Mouse (Mus musculus): ENCODE data around the gene Spata17. TPM values are rescaled to one million over a fixed set of nuclear protein-coding genes. Genes with fewer than 3 reads are reported as not detected.

Spata17 gene
- polyA plus RNA-seq, 1 experiment from 2014 or later: 0.60 TPM

GRCm38 (mm10) chr1:187101202-187101601, 114.1 kb downstream of the Spata17 start:
- no peaks in the 10 kb centered on the region for H3K27me3 ChIP-seq (ENCODE audit: control insufficient read depth, insufficient read depth, low read length)
- no peak overlapping the region for H3K4me3 ChIP-seq (ENCODE audit: low read depth, low read length)
- no peaks in the 10 kb centered on the region for H3K9me3 ChIP-seq (replicated peaks; ENCODE audit: control insufficient read depth, low read length)
- no peaks in the 10 kb centered on the region for H3K4me1 ChIP-seq (ENCODE audit: control insufficient read depth, insufficient read depth, low read length)
- 78% methylated on average over 3 of the region's 3 CpGs for WGBS
- no peak for ATAC-seq (replicated peaks; ENCODE audit: insufficient number of reproducible peaks, low FRiP score, low TSS enrichment, low read depth)
- H3K36me3 ChIP-seq (replicated peaks; ENCODE audit: control insufficient read depth, insufficient read depth, low read depth, low read length): no peaks in the 10 kb centered on the region
- no peak overlapping the region for H3K27ac ChIP-seq (replicated peaks; ENCODE audit: low read depth, low read length)
- no peak for DNase-seq (ENCODE audit: low spot score)
- H3K4me2 ChIP-seq (ENCODE audit: low read depth, low read length): no peak overlapping the region
- H3K9ac ChIP-seq (replicated peaks; ENCODE audit: low read length): no peak overlapping the region

- Histone ChIP-seq H3K27me3 (ENCODE audit: control insufficient read depth, insufficient read depth, low read length) (no peaks in the 10 kb centered on the region), H3K9me3 (replicated peaks; ENCODE audit: control insufficient read depth, low read length) (no peaks in the 10 kb centered on the region), H3K27ac (replicated peaks; ENCODE audit: low read depth, low read length) (no peak overlapping the region), H3K36me3 (replicated peaks; ENCODE audit: control insufficient read depth, insufficient read depth, low read depth, low read length) (no peaks in the 10 kb centered on the region), H3K9ac (replicated peaks; ENCODE audit: low read length) (no peak overlapping the region), H3K4me1 (ENCODE audit: control insufficient read depth, insufficient read depth, low read length) (no peaks in the 10 kb centered on the region), H3K4me3 (ENCODE audit: low read depth, low read length) (no peak overlapping the region), H3K4me2 (ENCODE audit: low read depth, low read length) (no peak overlapping the region)
- DNase-seq (ENCODE audit: low spot score) (no peak), ATAC-seq (replicated peaks; ENCODE audit: insufficient number of reproducible peaks, low FRiP score, low TSS enrichment, low read depth) (no peak)
- 82% methylated on average over 3 of the region's 3 CpGs for whole genome bisulfite sequencing
Observed at GRCm38 (mm10) chr1:187100624-187101023, 114.6 kb downstream of the Spata17 start.

- Histone ChIP-seq H3K36me3 (replicated peaks; ENCODE audit: control insufficient read depth, insufficient read depth, low read depth, low read length) (no peaks in the 10 kb centered on the region), H3K9me3 (replicated peaks; ENCODE audit: control insufficient read depth, low read length) (no peaks in the 10 kb centered on the region), H3K27me3 (ENCODE audit: control insufficient read depth, insufficient read depth, low read length) (no peaks in the 10 kb centered on the region), H3K4me3 (ENCODE audit: low read depth, low read length) (no peak overlapping the region), H3K27ac (replicated peaks; ENCODE audit: low read depth, low read length) (no peak overlapping the region), H3K9ac (replicated peaks; ENCODE audit: low read length) (no peak overlapping the region), H3K4me1 (ENCODE audit: control insufficient read depth, insufficient read depth, low read length) (no peaks in the 10 kb centered on the region), H3K4me2 (ENCODE audit: low read depth, low read length) (no peak overlapping the region)
- WGBS: 77% methylated on average over 6 of the region's 6 CpGs
- ATAC-seq (replicated peaks; ENCODE audit: insufficient number of reproducible peaks, low FRiP score, low TSS enrichment, low read depth) (no peak), DNase-seq (ENCODE audit: low spot score) (no peak)
Observed at GRCm38 (mm10) chr1:187098285-187098684, 117.0 kb downstream of the Spata17 start.

- no peak for DNase-seq (ENCODE audit: low spot score)
- ATAC-seq (replicated peaks; ENCODE audit: insufficient number of reproducible peaks, low FRiP score, low TSS enrichment, low read depth): no peak
- 83% methylated on average over 14 of the region's 14 CpGs for WGBS
- Histone ChIP-seq H3K9ac (replicated peaks; ENCODE audit: low read length) (no peak overlapping the region), H3K4me1 (ENCODE audit: control insufficient read depth, insufficient read depth, low read length) (no peaks in the 10 kb centered on the region), H3K9me3 (replicated peaks; ENCODE audit: control insufficient read depth, low read length) (no peaks in the 10 kb centered on the region), H3K4me3 (ENCODE audit: low read depth, low read length) (no peak overlapping the region), H3K36me3 (replicated peaks; ENCODE audit: control insufficient read depth, insufficient read depth, low read depth, low read length) (no peaks in the 10 kb centered on the region), H3K4me2 (ENCODE audit: low read depth, low read length) (no peak overlapping the region), H3K27ac (replicated peaks; ENCODE audit: low read depth, low read length) (no peak overlapping the region), H3K27me3 (ENCODE audit: control insufficient read depth, insufficient read depth, low read length) (no peaks in the 10 kb centered on the region)
Observed at GRCm38 (mm10) chr1:187092546-187092945, 122.7 kb downstream of the Spata17 start.

GRCm38 (mm10) chr1:187088660-187089395, 126.4 kb downstream of the Spata17 start:
- ATAC-seq (replicated peaks; ENCODE audit: insufficient number of reproducible peaks, low FRiP score, low TSS enrichment, low read depth): no peak

GRCm38 (mm10) chr1:187086027-187086426, 129.2 kb downstream of the Spata17 start:
- DNase-seq (ENCODE audit: low spot score) (no peak), ATAC-seq (replicated peaks; ENCODE audit: insufficient number of reproducible peaks, low FRiP score, low TSS enrichment, low read depth) (no peak)
- H3K27ac ChIP-seq (replicated peaks; ENCODE audit: low read depth, low read length): no peak overlapping the region
- no peak overlapping the region for H3K4me2 ChIP-seq (ENCODE audit: low read depth, low read length)
- no peak overlapping the region for H3K9ac ChIP-seq (replicated peaks; ENCODE audit: low read length)
- H3K36me3 ChIP-seq (replicated peaks; ENCODE audit: control insufficient read depth, insufficient read depth, low read depth, low read length): no peaks in the 10 kb centered on the region
- H3K27me3 ChIP-seq (ENCODE audit: control insufficient read depth, insufficient read depth, low read length): no peaks in the 10 kb centered on the region
- H3K9me3 ChIP-seq (replicated peaks; ENCODE audit: control insufficient read depth, low read length): no peaks in the 10 kb centered on the region
- no peaks in the 10 kb centered on the region for H3K4me1 ChIP-seq (ENCODE audit: control insufficient read depth, insufficient read depth, low read length)
- WGBS: 63% methylated on average over 6 of the region's 6 CpGs
- H3K4me3 ChIP-seq (ENCODE audit: low read depth, low read length): no peak overlapping the region

More at GRCm38 (mm10) chr1:187088660-187089395, 126.4 kb downstream of the Spata17 start:
- DNase-seq (ENCODE audit: low spot score): no peak
- no peaks in the 10 kb centered on the region for H3K4me1 ChIP-seq (ENCODE audit: control insufficient read depth, insufficient read depth, low read length)
- no peaks in the 10 kb centered on the region for H3K36me3 ChIP-seq (replicated peaks; ENCODE audit: control insufficient read depth, insufficient read depth, low read depth, low read length)
- no peak overlapping the region for H3K4me2 ChIP-seq (ENCODE audit: low read depth, low read length)
- H3K27me3 ChIP-seq (ENCODE audit: control insufficient read depth, insufficient read depth, low read length): no peaks in the 10 kb centered on the region
- H3K4me3 ChIP-seq (ENCODE audit: low read depth, low read length): no peak overlapping the region
- H3K9ac ChIP-seq (replicated peaks; ENCODE audit: low read length): no peak overlapping the region
- no peaks in the 10 kb centered on the region for H3K9me3 ChIP-seq (replicated peaks; ENCODE audit: control insufficient read depth, low read length)
- H3K27ac ChIP-seq (replicated peaks; ENCODE audit: low read depth, low read length): no peak overlapping the region
- WGBS: 84% methylated on average over 3 of the region's 3 CpGs

GRCm38 (mm10) chr1:187077352-187077751, 137.9 kb downstream of the Spata17 start:
- Histone ChIP-seq H3K4me2 (ENCODE audit: low read depth, low read length) (no peak overlapping the region), H3K27me3 (ENCODE audit: control insufficient read depth, insufficient read depth, low read length) (no peaks in the 10 kb centered on the region), H3K4me3 (ENCODE audit: low read depth, low read length) (no peak overlapping the region), H3K4me1 (ENCODE audit: control insufficient read depth, insufficient read depth, low read length) (no peaks in the 10 kb centered on the region), H3K9me3 (replicated peaks; ENCODE audit: control insufficient read depth, low read length) (no peaks in the 10 kb centered on the region), H3K27ac (replicated peaks; ENCODE audit: low read depth, low read length) (no peak overlapping the region), H3K36me3 (replicated peaks; ENCODE audit: control insufficient read depth, insufficient read depth, low read depth, low read length) (no peaks in the 10 kb centered on the region), H3K9ac (replicated peaks; ENCODE audit: low read length) (no peak overlapping the region)
- no peak for DNase-seq (ENCODE audit: low spot score)
- 52% methylated on average over 9 of the region's 9 CpGs for WGBS
- no peak for ATAC-seq (replicated peaks; ENCODE audit: insufficient number of reproducible peaks, low FRiP score, low TSS enrichment, low read depth)

GRCm38 (mm10) chr1:187077043-187077334, 138.3 kb downstream of the Spata17 start:
- no peak overlapping the region for H3K27ac ChIP-seq (replicated peaks; ENCODE audit: low read depth, low read length)
- H3K27me3 ChIP-seq (ENCODE audit: control insufficient read depth, insufficient read depth, low read length): no peaks in the 10 kb centered on the region
- H3K4me3 ChIP-seq (ENCODE audit: low read depth, low read length): no peak overlapping the region
- no peak overlapping the region for H3K4me2 ChIP-seq (ENCODE audit: low read depth, low read length)
- H3K4me1 ChIP-seq (ENCODE audit: control insufficient read depth, insufficient read depth, low read length): no peaks in the 10 kb centered on the region
- ATAC-seq (replicated peaks; ENCODE audit: insufficient number of reproducible peaks, low FRiP score, low TSS enrichment, low read depth): no peak
- DNase-seq (ENCODE audit: low spot score): peak; percentile 12
- 74% methylated on average over 3 of the region's 3 CpGs for WGBS
- no peaks in the 10 kb centered on the region for H3K36me3 ChIP-seq (replicated peaks; ENCODE audit: control insufficient read depth, insufficient read depth, low read depth, low read length)
- H3K9ac ChIP-seq (replicated peaks; ENCODE audit: low read length): no peak overlapping the region
- H3K9me3 ChIP-seq (replicated peaks; ENCODE audit: control insufficient read depth, low read length): no peaks in the 10 kb centered on the region

Data from embryonic facial prominence, embryonic 11.5 days (tissue).